Mouse (Mus musculus) frontal cortex, postnatal 14 days (tissue): ENCODE measurements around the gene Kbtbd6.
A peak's percentile ranks its signal among the peaks of the same experiment; 100 is the strongest.
"Not testable (repeated sequence)": the region's sequence is repeated elsewhere in the genome, so short reads cannot be mapped to it uniquely, and the experiment has no call there.

Experiments
- DNase-seq, 2 experiments: peaks; one replicate each; pipeline ENCODE4 v3.0.0; 2022; ENCODE audit warnings: low spot score in 2 of 2

Kbtbd6 gene

DNA sequence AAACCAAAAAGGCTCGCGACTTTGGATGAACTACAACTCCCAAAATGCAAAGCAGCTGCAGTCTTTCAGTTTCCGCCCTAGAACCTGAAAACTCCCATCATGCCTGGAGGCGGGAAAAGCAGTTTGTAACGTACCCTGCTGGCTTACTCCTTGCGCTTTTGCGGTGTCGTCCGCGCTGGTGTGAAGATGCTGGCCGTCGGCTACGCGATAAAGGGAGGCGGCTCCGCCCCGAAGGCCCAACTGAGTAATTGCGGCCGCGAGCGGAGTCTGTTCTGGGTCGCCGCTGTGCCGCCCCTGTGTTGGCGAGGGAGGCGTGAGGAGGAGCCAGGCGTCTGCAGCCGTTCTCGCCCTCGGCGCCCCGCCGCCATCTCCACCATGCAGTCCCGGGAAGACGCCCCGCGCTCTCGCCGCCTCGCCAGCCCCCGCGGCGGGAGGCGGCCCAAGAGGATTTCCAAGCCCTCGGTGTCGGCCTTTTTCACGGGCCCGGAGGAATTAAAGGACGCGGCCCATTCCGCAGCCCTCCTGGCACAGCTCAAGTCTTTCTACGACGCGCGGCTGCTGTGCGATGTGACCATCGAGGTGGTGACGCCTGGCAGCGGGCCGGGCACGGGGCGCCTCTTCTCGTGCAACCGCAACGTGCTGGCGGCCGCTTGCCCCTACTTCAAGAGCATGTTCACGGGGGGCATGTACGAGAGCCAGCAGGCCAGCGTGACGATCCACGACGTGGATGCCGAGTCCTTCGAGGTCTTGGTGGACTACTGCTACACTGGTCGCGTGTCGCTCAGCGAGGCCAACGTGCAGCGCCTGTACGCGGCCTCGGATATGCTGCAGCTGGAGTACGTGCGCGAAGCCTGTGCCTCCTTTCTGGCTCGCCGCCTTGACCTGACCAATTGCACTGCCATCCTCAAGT is at the start of gene Kbtbd6:
Gene Kbtbd6, plus strand, starts transcription at position 155 of the 910 bp plus-strand sequence.
- DNase-seq = peak; percentile 57 to 60

DNA sequence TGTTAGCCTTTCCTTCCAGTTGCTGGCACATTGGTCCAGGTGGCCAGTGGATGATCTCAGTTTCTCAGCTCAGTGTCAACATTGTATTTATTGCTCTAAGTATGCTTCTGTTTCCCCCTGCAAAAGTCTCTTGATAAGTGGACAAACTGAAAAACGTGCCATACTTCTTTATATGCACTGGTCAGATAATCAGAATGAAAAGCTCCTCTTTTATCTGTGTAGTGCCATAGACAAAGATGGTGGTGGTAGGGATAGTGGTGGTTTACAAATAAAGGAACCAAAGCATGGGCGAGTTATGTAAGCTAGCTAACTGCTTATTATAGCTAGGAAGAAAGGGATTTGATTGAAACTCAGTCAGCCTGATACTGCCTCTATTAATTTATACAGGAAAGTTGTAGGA is 44.0 kb upstream of the Kbtbd6 start:
- DNase-seq = no peak

DNA sequence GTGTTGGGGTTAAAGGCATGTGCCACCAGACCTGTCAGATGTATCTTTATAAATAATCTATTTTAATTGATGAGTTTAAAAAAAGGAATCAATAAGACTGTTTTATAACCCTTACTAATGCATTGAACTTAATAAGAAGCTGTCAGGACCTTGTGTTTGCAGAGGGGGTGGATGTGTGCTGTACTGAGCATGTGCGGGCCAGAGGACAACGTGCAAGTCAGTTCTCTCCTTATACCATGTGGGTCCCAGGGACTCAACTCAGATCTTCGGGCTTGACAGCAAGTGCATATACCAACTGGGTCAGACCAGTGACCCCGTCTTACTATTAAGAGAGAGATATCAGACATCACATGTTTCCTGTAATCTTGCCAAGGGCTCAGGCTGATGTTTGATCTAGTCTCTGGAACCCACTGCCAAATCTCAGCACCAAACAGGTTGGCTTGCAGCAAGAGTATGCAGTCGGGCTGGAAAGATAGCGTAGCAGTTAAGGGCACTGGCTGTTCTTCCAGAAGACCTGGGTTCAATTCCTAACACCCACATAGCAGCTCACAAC is 42.3 kb upstream of the Kbtbd6 start:
- no peak for DNase-seq

DNA sequence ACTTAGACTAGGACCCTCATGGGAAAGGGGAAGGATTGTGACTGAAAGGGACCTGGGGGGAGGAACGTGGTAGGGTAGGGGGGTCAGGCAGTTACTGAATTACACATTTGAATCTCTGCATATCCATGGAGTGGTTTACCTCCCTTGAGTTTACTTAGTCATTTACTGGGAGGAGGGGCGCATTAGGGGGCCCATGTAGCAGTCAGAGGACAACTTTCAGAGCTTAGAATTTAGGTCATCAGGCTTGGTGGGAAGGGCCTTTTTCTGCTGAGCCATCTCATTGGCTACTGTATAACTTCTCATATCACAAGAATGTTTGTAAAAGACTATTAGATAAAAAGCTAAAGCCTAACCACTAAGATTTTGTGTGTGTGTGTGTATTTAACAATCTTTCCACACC is 41.0 kb upstream of the Kbtbd6 start:
- DNase-seq = no peak

DNA sequence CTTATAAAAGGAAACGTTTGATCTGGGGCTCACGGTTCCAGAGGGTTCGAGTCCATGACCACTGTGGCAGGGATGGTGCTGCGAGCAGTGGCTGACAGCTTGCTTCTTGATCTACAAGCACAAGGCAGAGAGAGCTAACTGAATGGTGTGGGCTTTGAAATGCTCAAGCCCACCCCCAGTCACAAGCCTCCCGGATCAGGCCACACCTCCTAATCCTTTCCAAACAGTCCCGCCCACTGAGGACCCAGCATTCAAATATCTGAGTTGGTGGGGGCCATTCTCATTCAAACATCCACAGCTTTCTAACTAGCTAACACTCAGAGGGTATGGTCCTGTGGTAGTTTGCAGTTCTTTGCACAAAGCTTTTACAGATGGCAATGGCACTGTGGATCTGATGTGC is 38.5 kb upstream of the Kbtbd6 start:
- no peak for DNase-seq

DNA sequence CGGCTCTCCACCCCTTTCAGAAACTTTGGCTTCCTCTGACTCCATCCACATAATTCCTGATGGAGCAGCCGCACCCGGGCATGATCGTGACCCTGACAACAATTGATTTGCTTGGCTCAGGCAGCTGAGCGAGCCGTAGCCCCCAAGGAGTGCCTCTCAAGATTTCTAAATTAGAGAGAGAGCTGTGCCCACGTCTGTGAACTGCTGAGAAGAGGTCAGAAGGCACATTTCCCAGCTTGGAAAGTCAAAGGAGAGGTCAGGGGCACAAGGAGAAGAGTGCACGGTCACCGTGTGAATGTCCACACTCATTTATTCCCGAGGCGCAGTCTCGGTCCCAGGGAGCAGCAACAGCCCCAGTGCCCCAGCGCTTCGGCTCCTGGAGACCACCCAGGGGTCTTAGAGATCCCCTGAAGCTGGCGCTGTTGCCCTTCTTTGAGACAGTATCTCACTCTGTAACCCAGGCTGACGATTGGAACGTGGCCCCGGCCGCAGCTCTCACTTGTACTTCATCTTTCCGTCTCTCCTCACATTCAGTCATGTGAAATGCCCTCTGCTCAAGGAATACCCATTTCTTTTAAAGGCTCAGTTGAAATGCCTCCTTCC is 31.5 kb upstream of the Kbtbd6 start:
- DNase-seq = no peak

DNA sequence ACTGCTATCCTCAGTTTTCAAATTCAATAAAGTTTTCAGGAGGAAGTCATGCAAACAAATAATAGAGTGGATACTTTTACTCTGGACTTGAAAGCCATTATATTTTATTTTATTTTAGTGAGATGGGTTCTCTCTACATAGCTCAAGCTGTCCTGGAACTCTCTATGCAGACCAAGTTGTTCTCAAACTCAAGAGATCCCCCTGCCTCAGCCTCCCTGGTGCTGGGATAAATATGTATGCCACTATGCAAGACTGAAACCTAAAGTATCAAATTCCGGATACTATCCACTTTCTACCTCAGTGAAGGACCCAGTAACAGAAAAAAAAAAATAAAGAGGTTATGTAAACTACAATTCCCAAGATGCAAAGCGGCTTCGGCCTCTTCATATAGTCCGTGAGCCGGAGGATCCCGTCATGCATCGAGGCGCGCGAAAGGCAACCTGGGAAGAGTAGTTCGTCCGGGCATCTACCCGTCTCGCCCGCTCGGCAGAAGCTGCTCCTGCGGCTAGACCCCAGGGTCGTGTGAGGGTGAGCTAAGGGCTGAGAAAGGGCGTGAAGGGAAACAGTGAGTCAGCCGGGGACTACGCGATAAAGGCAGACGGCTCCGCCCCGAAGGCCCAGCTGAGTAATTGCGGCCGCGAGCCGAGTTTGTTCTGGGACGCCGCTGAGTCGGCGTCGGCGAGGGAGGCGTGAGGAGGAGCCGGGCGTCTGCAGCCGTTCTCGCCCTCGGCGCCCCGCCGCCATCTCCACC is 25.5 kb upstream of the Kbtbd6 start, which contains the start of gene Kbtbd7:
Gene Kbtbd7, plus strand, starts transcription at position 533 of the 751 bp plus-strand sequence.
- peak; percentile 89 to 90 for DNase-seq

DNA sequence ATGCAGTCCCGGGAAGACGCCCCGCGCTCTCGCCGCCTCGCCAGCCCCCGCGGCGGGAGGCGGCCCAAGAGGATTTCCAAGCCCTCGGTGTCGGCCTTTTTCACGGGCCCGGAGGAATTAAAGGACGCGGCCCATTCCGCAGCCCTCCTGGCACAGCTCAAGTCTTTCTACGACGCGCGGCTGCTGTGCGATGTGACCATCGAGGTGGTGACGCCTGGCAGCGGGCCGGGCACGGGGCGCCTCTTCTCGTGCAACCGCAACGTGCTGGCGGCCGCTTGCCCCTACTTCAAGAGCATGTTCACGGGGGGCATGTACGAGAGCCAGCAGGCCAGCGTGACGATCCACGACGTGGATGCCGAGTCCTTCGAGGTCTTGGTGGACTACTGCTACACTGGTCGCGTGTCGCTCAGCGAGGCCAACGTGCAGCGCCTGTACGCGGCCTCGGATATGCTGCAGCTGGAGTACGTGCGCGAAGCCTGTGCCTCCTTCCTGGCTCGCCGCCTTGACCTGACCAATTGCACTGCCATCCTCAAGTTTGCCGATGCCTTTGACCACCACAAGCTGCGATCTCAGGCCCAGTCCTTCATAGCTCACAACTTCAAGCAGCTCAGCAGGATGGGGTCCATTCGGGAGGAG is 24.8 kb upstream of the Kbtbd6 start:
- DNase-seq = not testable (repeated sequence)

DNA sequence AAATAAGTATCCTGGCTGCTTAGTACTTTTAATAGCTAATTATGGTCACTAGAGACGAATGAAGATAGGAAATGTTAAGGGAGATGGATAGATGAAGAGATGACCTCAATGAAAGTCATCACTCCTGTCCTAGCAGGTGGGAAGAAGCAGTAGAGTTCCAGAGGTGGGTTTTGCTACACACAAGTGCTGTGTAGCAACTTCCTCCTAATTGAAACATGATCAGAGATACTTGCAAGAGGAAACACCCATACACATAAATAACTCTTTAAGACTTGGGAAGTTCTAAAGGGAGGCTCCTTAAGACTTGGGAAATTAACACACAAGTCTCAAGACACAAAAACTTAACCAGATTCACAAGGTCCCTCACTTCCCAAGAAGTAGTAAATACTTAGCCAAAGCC is 17.6 kb upstream of the Kbtbd6 start:
- no peak for DNase-seq

DNA sequence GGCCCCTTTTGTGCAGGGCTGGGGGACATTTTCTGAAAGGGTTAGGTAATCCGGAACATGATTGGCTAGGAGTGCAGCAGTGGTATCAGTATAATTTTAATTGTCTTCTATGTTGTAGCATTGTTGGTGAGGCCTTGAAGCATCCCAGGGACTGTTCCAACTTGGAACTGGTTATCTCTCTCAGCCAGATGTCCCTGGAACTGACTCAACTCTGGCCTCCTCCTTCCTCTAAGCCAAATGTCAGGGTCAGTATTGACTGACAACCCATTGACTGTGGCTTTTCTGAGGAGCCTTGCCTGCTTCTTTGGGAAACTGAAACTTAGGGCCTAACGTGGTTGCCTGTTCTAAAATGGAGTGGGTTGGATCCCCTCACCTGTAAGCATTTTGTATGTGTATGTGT is 11.0 kb upstream of the Kbtbd6 start:
- DNase-seq = no peak

DNA sequence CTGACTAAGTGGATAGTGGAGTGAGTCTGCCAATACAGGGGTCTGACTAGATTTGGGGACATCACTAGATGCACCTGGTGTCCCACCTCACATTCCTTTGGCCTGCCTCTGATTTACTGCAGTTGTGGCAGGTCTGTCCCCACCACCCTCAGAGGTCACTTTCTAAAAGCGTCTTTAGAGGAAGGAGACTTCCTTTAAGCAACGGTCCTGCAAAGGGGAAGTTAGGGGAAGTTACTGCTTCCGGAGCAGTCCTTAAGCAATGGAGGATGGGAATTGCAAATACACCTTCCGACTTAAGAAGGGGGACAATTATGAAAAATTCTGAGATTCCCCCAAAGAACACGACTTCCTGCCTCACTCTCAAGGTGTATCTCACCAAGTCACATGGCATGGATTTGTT is 10.2 kb upstream of the Kbtbd6 start:
- no peak for DNase-seq

DNA sequence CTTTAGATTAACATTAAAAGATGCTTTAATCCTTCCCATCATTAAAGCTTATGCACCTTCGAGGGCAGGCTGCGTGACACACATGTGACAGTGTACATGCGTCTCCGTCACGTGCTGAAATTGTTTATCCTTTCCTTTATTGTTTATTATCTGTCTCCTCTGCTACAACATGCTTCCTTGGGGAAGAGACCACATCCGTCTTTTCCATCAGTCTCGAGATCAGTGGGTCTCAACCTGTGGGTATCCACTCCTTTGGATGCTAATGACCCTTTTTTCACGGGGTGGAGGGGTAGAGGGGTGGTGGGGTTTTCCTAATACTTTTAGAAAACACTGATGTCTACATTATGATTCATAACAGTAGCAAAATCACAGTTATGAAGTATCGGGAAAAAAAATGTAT is 7.0 kb upstream of the Kbtbd6 start:
- DNase-seq = no peak

DNA sequence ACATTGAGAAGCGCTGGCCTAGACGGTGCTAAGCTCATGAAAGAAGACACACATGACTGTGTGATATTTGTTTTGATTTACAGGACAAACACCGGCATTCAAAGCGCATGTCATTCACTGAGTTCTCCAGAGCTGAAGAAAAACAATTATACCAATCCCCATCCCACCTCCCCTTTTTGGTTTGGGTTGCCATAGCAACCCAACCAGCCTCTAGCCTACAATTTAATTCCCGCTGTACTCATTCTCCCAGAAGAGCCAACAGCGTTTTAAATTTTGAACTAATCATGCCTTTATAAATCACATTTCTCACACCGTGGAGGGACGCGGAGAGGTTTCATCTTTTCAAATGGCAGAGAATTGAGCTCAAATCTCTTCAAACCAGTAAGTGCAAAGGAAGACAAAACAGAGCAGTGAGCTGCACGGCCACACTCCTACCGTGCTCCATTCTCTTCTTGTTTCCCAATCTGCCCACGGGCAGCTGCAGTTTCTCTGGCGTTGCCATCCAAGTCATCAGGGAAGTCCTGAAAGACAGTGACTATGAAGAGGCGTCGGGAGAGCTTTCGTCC is 6.5 kb upstream of the Kbtbd6 start:
- peak in 1 of 2 experiments; percentile 24 for DNase-seq

DNA sequence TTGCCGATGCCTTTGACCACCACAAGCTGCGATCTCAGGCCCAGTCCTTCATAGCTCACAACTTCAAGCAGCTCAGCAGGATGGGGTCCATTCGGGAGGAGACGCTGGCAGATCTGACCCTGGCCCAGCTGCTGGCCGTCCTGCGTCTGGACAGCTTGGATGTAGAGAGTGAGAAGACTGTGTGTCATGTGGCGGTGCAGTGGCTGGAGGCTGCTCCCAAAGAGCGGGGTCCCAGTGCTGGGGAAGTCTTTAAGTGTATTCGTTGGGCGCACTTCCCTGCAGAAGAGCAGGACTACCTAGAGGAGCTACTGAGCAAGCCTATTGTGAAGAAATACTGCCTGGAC is 928 bp downstream of the Kbtbd6 start:
- not testable (repeated sequence) for DNase-seq

DNA sequence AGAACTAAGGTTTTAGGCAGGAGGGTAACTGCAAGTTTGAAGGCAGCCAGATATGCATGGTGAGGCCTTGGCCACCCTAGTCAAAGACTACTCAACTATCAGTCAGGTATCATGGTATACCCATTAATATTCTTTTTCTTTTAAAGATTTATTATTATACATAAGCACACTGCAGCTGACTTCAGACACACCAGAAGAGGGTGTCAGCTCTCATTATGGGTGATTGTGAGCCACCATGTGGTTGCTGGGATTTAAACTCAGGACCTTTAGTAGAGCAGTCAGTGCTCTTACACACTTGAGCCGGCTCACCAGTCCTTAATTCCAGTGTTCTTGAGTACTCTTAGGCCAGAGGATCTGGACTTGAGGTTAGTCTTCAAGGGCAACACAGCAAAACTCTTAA is 8.8 kb downstream of the Kbtbd6 start:
- no peak for DNase-seq

DNA sequence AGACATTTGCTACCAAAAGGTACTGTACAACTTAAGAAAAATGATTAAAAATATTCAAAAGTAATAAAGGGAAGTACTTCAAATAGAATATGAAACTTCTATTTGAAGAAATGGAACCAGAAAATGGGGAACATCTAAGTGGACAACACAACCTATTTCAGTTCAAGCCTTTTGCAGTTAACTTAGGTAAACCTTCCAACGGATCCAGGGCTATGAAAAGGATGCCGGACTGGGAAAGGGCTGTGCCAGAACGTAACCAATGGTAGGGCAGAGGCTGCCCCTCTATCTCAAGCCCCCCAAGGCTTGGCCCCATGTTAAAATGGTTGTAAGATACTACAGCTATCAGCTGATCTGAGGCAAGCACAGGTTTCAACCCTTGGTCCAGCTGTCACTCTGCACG is 9.4 kb downstream of the Kbtbd6 start:
- no peak for DNase-seq

DNA sequence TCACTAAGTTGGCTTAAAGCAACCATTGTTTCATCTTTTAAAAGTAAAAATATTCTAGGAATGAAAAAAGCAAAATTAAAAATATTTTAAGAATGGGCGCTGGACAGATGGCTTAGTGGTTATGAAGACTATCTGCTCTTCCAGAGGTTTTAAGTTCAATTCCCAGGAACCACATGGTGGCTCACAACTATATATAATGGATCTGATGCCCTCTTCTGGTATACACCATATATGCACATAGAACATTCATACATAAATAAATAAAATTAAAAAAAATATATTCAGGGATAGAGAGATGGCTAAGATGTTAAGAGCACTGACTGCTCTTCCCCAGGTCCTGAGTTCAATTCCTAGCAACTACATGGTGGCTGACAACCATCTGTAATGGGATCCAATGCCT is 14.0 kb downstream of the Kbtbd6 start:
- DNase-seq = no peak

DNA sequence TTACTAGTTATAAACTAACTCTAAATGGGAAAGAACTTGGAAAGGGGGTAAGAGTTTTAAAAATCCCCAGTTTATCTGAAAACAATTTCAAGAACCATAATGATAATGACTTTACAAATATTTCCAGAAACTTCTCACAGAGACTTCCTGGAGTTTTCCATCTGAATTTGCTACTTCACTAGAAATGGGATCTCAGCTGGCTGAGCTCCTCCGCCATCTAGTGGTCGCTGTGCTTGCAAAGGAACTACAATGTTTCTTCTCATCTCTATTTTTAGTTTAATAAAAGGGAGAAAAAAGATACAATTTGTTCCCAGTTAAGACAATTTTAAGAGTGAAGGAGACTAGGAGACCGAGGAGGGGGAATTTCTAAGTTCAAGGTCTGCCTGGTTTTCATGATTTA is 16.0 kb downstream of the Kbtbd6 start:
- DNase-seq = peak in 1 of 2 experiments; percentile 59

DNA sequence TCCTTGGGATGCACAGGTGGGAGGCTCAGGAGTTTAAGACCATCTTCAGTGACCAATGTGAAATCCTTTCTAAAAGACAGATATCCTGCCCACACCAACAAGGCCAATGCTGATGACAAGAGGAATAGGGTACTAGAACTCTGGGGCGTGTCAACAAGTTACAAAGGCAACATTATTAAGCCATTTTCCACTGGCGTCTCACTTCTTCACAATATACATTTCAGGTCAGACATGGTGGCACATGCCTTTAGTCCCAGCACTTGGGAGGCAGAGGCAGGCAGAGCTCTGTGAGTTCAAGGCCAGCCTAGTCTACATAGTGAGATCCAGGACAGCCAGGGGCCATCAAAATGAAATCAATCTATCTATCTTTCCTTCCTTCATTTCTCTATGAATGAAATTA is 21.7 kb downstream of the Kbtbd6 start:
- no peak for DNase-seq

DNA sequence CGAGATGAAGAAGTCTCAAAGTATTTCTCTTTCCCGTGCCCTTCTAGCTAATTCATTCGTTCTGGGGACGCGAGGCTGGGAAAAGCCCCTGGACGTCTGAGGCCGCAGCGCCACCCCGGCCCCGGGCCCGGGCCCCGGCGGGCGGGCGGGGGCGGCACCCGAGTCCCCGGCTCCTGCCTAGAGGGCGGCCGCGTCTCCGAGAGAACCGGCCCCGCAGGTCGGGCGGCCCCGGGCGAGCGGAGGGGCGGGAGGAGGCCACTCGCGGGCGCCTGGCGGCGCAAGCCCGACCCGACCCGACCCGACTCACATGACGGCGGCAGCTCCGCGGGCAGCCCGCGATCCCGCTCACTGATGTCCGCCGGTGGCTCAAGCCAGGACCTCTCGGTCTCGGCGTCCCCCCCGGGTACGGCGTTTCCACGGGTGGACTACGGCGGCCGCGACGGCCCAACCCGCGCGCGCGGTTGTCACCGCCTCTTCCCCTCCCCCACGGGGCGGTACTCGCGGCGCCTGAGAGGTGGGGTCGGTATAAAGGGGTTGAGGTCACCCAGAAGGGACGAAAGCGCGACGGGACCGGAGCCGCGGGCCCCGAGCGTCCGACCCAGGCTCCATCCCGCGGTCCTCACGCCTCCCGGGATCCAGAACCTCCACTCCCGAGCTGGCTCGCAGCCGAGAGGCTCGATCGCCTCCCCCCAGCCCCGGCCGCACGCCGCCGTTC is 29.1 kb downstream of the Kbtbd6 start, which contains the start of gene Elf1:
Gene Elf1, plus strand, starts transcription at position 571 of the 715 bp plus-strand sequence.
- peak; percentile 91 to 95 for DNase-seq
